Mouse (Mus musculus): Measurements from ENCODE around the gene Zbtb37. TPM values are rescaled to one million over a fixed set of nuclear protein-coding genes. Genes with fewer than 3 reads are reported as not detected.

Gene Zbtb37
- polyA plus RNA-seq (2012; ENCODE audit: low replicate concordance) = 0.27 and 0.38 TPM in 2 replicates

DNA sequence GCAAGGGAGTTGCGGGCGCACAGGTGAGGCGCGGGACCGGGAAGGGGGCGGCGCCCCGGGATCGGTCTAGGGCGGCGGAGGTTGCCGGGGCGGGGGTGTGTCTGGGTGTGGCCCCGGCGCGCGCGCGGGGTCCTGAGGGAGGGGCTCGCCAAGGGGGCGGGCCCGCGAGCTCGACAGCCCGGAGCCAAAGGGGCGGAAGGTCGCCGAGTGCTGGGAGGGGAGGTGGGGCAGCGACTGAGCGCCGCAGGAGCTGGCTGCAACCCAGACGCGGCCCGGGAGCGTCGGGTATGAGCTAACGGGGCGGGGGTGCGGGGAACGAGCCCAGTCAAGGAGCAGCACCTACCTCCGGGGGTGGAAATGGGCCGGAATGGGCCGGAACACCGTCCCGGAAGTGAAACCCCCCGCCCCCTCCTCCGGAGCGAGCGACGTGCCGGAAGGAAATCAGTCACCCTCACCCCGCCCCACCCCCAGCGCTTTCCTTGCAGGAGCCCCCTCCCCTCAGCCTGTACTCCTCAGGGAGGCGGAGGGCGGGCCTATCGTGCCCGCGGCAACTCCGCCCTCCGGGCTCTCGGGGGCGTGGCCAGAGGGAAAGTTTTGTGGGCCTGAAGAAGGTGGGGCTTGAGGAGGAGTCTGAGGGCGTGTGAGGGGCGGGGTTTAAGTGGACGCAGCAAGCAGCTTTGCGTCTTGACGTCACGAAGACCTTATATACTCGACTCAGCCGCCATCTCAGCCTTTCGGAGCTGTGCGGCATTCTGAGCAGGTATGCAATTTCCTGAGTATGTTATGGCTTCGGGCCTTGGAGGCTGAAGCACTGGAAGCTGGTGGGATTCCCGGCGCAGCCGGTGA lies at the start of gene Zbtb37:
TSS of gene Zbtb37 (minus strand) at position 415 of the 846 bp plus-strand sequence.

DNA sequence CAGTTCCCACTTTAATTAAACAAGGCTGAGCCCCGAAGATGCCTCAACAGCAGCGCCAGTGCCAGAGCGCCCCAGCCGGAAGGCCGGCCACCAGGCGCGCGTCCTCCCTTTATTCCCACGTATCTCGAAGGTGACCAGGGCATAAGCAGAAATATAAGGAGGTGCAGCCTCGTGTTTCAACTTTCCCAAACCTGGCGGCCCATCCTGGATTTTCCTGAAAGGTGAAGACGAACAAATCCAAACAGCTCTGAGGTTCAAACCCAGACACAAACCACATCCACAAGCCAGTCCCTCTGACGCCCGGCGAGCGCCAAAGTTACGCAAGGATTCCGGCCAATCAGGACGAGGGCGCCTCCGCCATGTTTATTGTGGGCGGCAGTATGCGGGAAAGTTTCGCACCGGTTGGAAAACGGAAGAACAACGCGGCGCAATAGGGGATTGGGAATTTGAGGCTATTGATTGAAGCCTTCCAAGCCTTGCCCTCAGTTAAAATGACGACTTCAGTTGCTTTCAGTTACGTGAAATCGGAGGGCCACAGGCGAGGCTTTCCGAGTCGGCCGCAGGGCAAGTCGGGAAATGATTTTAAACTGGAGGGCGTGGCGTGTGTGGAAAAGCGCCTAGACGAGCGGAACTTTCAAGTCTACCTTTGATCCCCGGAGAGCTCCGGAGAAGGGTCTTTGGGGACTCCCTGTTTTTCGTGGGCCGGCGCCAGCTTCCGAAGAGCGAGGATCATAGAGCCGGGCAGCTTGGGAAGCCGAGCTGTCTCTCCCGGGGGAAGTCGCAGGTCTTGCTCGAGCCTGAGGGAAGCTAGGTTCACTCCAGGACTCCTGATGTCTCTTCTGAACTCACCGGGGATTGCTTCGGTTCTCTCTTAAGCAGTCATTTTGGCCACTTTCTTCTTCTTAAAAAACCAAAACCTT lies 36.0 kb upstream of the Zbtb37 start, which contains the start of the genes Dars2 and Cenpl:
TSS of gene Dars2 (minus strand) at position 307 of the 920 bp plus-strand sequence.
TSS of gene Cenpl (plus strand) at position 362 of the 920 bp plus-strand sequence.

GRCm38 (mm10) chr1:160978071-160978735 lies 56.4 kb downstream of the Zbtb37 start, which contains the start of gene Serpinc1:
Gene Serpinc1, plus strand, starts transcription at chr1:160978585.

Other genes with a start within 250 kb of the Zbtb37 start
- gene Rabgap1l, start 241.6 kb downstream of the Zbtb37 start, polyA plus RNA-seq (2012; ENCODE audit: low replicate concordance) = 7.0 and 9.3 TPM in 2 replicates
- gene Rc3h1, start 128.4 kb downstream of the Zbtb37 start, polyA plus RNA-seq (2012; ENCODE audit: low replicate concordance) = 0.42 and 1.5 TPM in 2 replicates
- gene Serpinc1, start 56.3 kb downstream of the Zbtb37 start, polyA plus RNA-seq (2012; ENCODE audit: low replicate concordance) = 0.05 TPM in 1 of 2 replicates, not detected in the other
- gene Dars2, start 35.8 kb upstream of the Zbtb37 start, polyA plus RNA-seq (2012; ENCODE audit: low replicate concordance) = 2.1 and 8.1 TPM in 2 replicates
- 8.1 and 26.3 TPM in 2 replicates for gene Cenpl, start 35.9 kb upstream of the Zbtb37 start, polyA plus RNA-seq (2012; ENCODE audit: low replicate concordance)
- 0.20 and 1.5 TPM in 2 replicates for gene Klhl20, start 96.7 kb upstream of the Zbtb37 start, polyA plus RNA-seq (2012; ENCODE audit: low replicate concordance)
- gene Ankrd45, start 107.8 kb upstream of the Zbtb37 start, polyA plus RNA-seq (2012; ENCODE audit: low replicate concordance) = not detected in 2 replicates
- gene Tex50, start 124.5 kb upstream of the Zbtb37 start, polyA plus RNA-seq (2012; ENCODE audit: low replicate concordance) = not detected in 2 replicates
- 6.4 and 36.3 TPM in 2 replicates for gene Prdx6, start 216.4 kb upstream of the Zbtb37 start, polyA plus RNA-seq (2012; ENCODE audit: low replicate concordance)